Mouse (Mus musculus): ENCODE results near the gene Nkain1.

Nkain1 gene

GRCm38 (mm10) chr4:130574048-130574413 lies at the start of gene Nkain1:
TSS of gene Nkain1 (minus strand) at chr4:130574173.
- in situ Hi-C loops (cut with MboI, MseI): loop anchor here (5.0 to 25.0 kb wide), 7 partner anchors 61 to 1462 kb away; partner anchors contain the start of genes Hpca (in 1 of the 2) and Tmem54 (in 1 of the 2)

GRCm38 (mm10) chr4:130578734-130579274 lies 4.8 kb upstream of the Nkain1 start:
- in situ Hi-C loops (cut with MboI, MseI): loop anchor here (5.0 to 10.0 kb wide), 7 partner anchors 56 to 356 kb away; partner anchors contain the start of gene Sdc3 (in 1 of the 2)

- in situ Hi-C loops (cut with MboI, MseI): loop anchor here (5.0 to 10.0 kb wide), 7 partner anchors 58 to 358 kb away; partner anchors contain the start of gene Sdc3 (in 1 of the 2)
These were observed 3.1 kb upstream of the Nkain1 start for GRCm38 (mm10) chr4:130577081-130577480.

DNA sequence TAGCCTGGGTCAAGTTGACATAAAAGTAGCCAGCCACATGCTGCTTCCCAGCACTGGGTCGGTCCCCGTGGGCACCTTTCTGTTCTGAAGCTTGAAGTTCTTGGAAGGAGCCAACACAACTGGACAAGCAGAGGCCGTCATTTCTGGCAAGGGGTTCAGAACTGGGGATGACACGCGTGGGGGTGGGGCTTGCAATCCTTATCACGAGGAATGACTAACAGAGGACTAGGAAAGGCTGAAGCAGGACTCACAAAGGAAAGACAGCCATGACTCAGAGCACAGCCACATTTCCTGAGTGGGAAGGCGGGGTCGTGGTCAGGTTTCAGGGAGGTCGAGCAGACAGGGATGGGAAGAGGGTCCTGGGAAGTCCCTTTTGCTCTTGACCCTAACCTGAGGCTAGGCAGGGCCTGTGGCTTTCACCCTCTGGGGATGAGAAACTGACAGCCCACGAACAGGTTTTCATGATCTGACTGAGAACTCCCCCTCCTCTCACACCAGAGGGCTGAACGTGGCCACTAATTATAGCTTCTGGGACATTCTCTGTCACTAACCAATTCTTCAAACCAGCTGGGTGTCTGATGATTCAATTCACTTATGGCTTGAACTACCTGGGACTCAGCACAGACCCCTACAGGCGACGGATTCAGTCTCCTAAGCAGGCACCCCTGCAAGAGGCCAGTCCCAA lies 2.4 kb upstream of the Nkain1 start:
- in situ Hi-C loops (cut with MboI, MseI): loop anchor here (5.0 to 10.0 kb wide), 7 partner anchors 58 to 358 kb away; partner anchors contain the start of gene Sdc3 (in 1 of the 2)

- in situ Hi-C loops (cut with MboI, MseI): loop anchor here (5.0 to 10.0 kb wide), 7 partner anchors 59 to 359 kb away; partner anchors contain the start of gene Sdc3 (in 1 of the 2)
These were observed 1.6 kb upstream of the Nkain1 start for GRCm38 (mm10) chr4:130575533-130575932.

GRCm38 (mm10) chr4:130574861-130575460 lies 988 bp upstream of the Nkain1 start:
- in situ Hi-C loops (cut with MboI, MseI): loop anchor here (5.0 to 25.0 kb wide), 10 partner anchors 60 to 1463 kb away; partner anchors contain the start of genes Hpca (in 1 of the 2), Sdc3 (in 1 of the 2) and Tmem54 (in 1 of the 2)

DNA sequence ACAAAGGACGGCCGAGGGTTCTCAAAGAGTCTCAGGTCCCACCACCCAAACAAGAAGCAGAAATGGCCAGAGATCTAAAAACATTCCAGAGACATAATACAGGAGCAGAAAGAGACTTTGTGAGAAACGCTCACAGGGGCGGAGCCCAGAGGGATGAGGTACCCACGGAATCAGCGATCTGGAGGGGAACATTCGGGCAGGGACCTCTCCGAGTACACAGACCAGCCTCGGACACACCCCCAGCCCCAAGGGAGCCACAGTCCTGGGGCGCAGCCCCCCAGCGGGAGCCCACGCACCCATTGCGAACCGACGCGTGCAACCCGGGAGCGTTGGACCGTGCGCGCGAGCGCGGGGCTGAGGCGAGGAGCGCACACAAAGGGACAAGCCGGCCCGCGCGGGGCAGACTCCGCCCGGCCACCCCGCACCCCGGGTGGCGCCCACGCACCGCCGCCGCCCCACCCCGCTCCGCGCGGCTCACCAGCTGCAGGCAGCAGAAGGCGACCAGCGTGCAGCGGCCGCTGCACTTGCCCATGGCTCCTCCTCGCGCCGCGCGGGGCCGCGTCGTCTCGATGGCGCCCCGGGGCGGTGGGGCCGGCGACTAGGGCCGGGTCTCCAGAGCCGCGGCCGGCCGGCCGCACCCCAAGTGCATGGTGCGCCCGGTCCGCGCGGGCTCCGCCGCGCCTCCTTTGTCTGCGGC lies 474 bp downstream of the Nkain1 start:
- in situ Hi-C loops (cut with MboI, MseI): loop anchor here (5.0 to 25.0 kb wide), 7 partner anchors 61 to 1461 kb away; partner anchors contain the start of genes Hpca (in 1 of the 2) and Tmem54 (in 1 of the 2)

GRCm38 (mm10) chr4:130573012-130573350 lies 992 bp downstream of the Nkain1 start:
- in situ Hi-C loops (cut with MboI, MseI): loop anchor here (5.0 to 25.0 kb wide), 7 partner anchors 62 to 1461 kb away; partner anchors contain the start of genes Hpca (in 1 of the 2) and Tmem54 (in 1 of the 2)

DNA sequence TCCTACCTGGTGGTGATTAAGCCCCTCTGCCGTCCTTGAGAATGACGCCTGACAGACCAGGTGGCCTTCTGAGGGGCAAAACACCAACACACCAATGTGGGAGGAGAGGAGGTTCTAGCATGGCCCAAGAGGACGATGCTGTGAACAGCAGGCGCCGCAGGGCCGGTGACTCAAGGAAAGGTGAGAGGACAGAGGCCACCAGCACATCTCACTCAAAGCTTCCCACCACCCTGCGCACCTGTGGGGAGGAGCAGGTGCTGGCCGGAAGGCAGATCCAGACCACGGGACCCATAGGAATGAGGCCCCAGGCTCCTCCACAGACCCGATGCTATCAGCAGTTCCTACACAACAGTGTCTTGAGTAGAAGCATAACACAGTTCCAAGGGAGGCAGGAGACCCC lies 1.4 kb downstream of the Nkain1 start:
- in situ Hi-C loops (cut with MboI, MseI): loop anchor here (5.0 to 25.0 kb wide), 7 partner anchors 62 to 1460 kb away; partner anchors contain the start of genes Hpca (in 1 of the 2) and Tmem54 (in 1 of the 2)

DNA sequence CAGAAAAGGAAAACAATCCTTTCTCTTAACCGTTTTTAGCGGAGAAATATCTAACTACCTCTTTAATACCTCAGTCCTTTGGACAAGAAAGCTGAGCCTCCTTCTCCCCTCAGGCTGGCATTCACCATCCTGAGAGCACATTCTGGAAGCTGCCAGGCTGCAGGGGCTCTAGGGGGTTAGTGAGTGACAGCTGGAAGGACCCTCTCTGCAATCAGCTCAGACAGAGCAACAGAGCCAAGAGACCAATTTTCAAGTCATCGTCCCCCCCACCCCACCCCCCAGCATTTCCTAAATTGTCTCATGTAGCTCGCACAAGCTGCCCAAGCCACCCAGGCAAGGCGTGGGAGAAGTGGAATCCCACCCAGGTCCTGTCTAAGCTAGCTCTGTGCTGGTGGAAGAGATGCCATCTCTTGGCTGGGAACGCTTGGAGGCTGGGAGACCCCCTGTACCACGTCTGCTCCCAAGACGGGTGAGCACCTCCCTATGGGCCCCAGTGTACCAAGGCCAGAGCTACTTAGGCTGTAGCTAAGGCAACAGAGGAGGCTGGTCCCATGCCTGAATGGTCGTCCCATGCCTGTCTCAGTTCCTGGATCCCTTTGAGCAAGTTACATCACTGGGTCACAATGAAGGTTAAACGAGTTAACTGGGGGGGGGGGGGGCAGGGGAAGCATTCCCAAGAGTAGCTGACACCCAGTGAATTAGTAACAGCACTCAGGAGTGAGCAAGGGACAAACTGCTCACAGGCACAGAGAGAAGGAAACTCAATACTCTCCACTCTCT lies 2.8 kb downstream of the Nkain1 start:
- in situ Hi-C loops (cut with MboI, MseI): loop anchor here (5.0 to 25.0 kb wide), 7 partner anchors 64 to 1459 kb away; partner anchors contain the start of genes Hpca (in 1 of the 2) and Tmem54 (in 1 of the 2)

DNA sequence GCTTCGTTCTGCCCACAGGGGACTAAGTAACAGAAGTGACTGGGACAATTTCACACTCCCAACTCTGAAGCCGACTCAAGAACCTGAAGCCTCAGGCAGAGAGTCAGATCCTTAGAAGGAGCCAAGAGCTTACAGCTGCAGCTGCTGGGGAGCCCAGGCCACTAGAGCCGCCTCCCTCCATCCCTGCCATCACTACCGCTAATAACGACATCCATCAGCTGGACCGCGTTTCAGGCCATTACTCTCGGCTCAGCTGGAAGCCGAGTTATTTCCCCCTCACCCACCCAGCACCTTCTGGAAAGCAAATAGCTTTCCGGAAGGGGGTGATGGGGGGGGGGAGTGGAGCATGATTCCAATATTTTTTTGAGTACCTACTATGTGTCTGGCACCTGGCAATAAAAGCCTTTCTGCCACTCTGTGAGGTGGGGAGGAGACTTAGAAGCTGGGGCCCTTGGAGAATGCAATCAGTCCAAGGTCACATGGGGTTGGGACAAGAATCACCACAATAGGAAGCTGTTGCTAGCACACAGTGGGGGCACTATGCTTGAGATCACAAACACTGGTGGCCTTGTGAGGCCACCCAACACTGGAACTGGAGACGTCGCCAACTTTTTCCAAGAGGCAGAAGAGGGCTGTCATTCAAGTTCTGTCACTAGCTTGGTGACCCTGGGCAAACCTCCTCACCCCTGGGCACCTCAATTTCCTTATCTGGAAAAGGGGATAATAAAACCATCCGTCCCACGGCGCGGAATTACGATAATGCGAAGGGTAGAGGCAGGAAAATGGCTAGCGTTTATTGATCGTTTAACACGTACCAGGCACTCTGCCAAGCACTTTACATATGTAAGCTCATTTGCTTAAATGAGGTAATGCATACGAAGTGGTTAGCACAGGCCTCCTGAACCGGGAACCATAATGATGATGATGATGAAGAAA lies 5.7 kb downstream of the Nkain1 start:
- in situ Hi-C loops (cut with MboI, MseI): loop anchor here (10.0 to 25.0 kb wide), 3 partner anchors 569 to 1456 kb away; partner anchors contain the start of genes C77080 (in 1 of the 2), Hpca (in 1 of the 2) and Tmem54 (in 1 of the 2)

GRCm38 (mm10) chr4:130563820-130564219 lies 10.2 kb downstream of the Nkain1 start:
- in situ Hi-C loops (cut with MboI, MseI): loop anchor here (10.0 to 25.0 kb wide), 3 partner anchors 573 to 1452 kb away; partner anchors contain the start of genes C77080 (in 1 of the 2), Hpca (in 1 of the 2) and Tmem54 (in 1 of the 2)

- in situ Hi-C loops (cut with MboI, MseI): loop anchor here (10.0 to 25.0 kb wide), 3 partner anchors 574 to 1451 kb away; partner anchors contain the start of genes C77080 (in 1 of the 2), Hpca (in 1 of the 2) and Tmem54 (in 1 of the 2)
These were observed 10.7 kb downstream of the Nkain1 start for GRCm38 (mm10) chr4:130563260-130563756.

DNA sequence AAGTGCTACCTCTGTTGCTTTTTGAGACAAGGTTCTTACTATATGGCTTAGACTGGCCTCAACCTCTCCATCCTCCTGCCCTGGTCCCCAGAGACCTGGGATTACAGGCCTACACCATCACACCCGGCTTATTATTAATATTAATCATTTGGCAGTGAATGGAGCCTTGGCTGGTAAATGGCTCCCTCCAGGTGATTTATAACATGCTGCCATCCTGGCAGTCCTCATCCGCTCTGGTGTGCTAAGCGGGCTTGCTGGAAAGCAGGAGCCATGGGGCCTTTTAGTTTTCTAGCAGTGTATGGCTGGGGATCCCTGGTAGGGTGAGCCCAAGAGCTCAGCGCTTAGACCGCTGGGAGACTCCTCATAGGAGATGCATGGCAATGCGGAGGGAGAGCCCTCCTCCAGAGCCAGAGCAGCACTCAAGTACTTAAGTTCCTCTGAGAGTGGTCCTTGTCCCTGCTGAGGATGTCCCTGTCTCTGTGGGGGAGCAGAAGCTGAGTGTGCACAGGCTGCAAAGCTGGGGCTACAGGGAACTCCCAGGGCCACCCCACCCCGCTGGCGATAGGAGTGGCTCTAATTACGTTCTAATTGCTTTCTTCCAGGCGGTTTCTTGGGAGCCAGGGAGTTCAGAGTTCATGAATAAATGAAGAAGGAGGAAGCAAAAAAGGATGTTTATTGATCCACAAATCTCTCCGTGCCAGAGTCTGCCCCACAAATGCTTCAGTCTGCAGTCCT lies 13.2 kb downstream of the Nkain1 start:
- in situ Hi-C loops (cut with MboI, MseI): loop anchor here (10.0 to 25.0 kb wide), 3 partner anchors 577 to 1448 kb away; partner anchors contain the start of genes C77080 (in 1 of the 2), Hpca (in 1 of the 2) and Tmem54 (in 1 of the 2)

DNA sequence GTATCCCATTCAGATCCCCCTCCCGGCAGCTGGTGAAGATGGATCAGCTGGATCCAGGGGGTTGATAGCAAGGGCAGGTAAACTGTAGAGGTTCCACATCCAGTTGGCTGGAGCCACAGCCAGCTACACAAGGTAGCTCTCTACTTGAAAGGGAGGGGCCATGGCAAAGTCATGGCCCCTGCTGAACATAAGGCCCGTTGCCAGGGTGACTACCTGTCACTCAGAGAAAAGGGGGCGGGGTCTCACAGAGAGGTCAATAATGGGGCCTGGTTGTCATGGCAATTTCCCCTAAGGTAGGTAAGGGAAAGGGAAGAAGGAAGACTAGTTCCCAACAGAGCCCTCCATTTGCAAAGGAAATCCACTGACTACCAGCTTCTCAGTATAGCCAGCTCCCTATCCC lies 14.8 kb downstream of the Nkain1 start:
- in situ Hi-C loops (cut with MboI, MseI): loop anchor here (10.0 to 25.0 kb wide), 3 partner anchors 578 to 1447 kb away; partner anchors contain the start of genes Hpca (in 1 of the 2), Sync (in 1 of the 2) and Tmem54 (in 1 of the 2)

GRCm38 (mm10) chr4:130557852-130558251 lies 16.1 kb downstream of the Nkain1 start:
- in situ Hi-C loops (cut with MboI, MseI): loop anchor here (10.0 to 25.0 kb wide), 3 partner anchors 579 to 1446 kb away; partner anchors contain the start of genes Hpca (in 1 of the 2), Sync (in 1 of the 2) and Tmem54 (in 1 of the 2)

- in situ Hi-C loops (cut with MboI, MseI): loop anchor here (10.0 to 25.0 kb wide), 3 partner anchors 580 to 1445 kb away; partner anchors contain the start of genes Hpca (in 1 of the 2), Sync (in 1 of the 2) and Tmem54 (in 1 of the 2)
These were observed 17.0 kb downstream of the Nkain1 start for GRCm38 (mm10) chr4:130556992-130557391.

All from T-helper 17 cell (primary cell).